Comparison of ENCODE assay signal across 15 mouse cellular contexts in genomic region chr4:155785246-155785645, GRCm38 (mm10). TPM values are rescaled to one million over a fixed set of nuclear protein-coding genes. Genes with fewer than 3 reads are reported as not detected.
DNase-seq lines count a peak whose midpoint lies in the region; ATAC-seq and TF ChIP-seq lines count a peak whose summit lies in the region.
"Had no signal": no experiment of that assay in that cellular context is flagged by ENCODE, and none has a peak within 500 bp of the region (broad histone marks: within the 10 kb centered on the region; RNA-seq: fewer than 3 reads in every experiment).

No protein-coding gene starts in this region.

- TF ChIP-seq POLR2A in cerebellum, adult 2 months (IDR thresholded peaks at IDR 0.05; ENCODE audit: borderline replicate concordance, insufficient read depth, low read length) = no peak
- no peak for TF ChIP-seq POLR2A in kidney, adult 2 months (IDR thresholded peaks at IDR 0.05; ENCODE audit: low read depth, low read length)

- no peak for TF ChIP-seq CTCF in cerebellum, adult 2 months (IDR thresholded peaks at IDR 0.05; ENCODE audit: borderline replicate concordance, insufficient read depth, low read depth, low read length)
- no peak for TF ChIP-seq CTCF in kidney, adult 2 months (conservative IDR thresholded peaks at IDR 0.05; ENCODE audit: insufficient read depth, insufficient read length, low read depth, low read length)

- no peaks in the 10 kb centered on the region for H3K27me3 ChIP-seq in cerebellum, adult 2 months (ENCODE audit: control insufficient read depth, insufficient read depth, low read length)
- H3K27me3 ChIP-seq in heart, embryonic 15.5 days = no peaks in the 10 kb centered on the region
- H3K27me3 ChIP-seq in limb, embryonic 12.5 days = no peaks in the 10 kb centered on the region
- no peaks in the 10 kb centered on the region for H3K27me3 ChIP-seq in kidney, adult 2 months (replicated peaks; ENCODE audit: control insufficient read depth, insufficient read depth, low read length)
- H3K27me3 ChIP-seq: stomach, embryonic 15.5 days had no signal

- H3K9ac ChIP-seq in heart, embryonic 15.5 days = 0 out of 2 replicates have a peak overlapping the region, but pooled peaks have one; percentile 9
- H3K9ac ChIP-seq in ES-E14 (ENCODE audit: insufficient read depth, low read depth, low read length, poor library complexity, severe bottlenecking) = 0 out of 2 replicates have a peak overlapping the region, but pooled peaks have one; percentile 26
- 0 out of 2 replicates have a peak overlapping the region, but pooled peaks have one; percentile 31 for H3K9ac ChIP-seq in limb, embryonic 12.5 days (replicated peaks)

- WGBS in cerebellum, adult 2 months = 73% methylated on average over 10 of the region's 10 CpGs
- 67% methylated on average over 10 of the region's 10 CpGs for WGBS in heart, embryonic 15.5 days
- WGBS in limb, embryonic 12.5 days = 80% methylated on average over 10 of the region's 10 CpGs
- WGBS in kidney, adult 2 months = 83% methylated on average over 10 of the region's 10 CpGs

- no peak for ATAC-seq in heart, embryonic 15.5 days (replicated peaks; ENCODE audit: insufficient number of reproducible peaks, insufficient read depth, low FRiP score, low read depth)
- ATAC-seq in limb, embryonic 12.5 days (ENCODE audit: insufficient number of reproducible peaks, insufficient read depth, low FRiP score, low TSS enrichment, low read depth) = no peak

- H3K4me2 ChIP-seq in heart, embryonic 15.5 days = peak overlapping the region; percentile 31
- H3K4me2 ChIP-seq in limb, embryonic 12.5 days = peak overlapping the region; percentile 71; the same call in 1 of the 2 replicates

- peak overlapping the region; percentile 74; the same call in 1 of the 2 replicates for H3K27ac ChIP-seq in cerebellum, adult 2 months (ENCODE audit: insufficient read depth, low read length)
- peak overlapping the region; percentile 24; the same call in 1 of the 2 replicates for H3K27ac ChIP-seq in heart, embryonic 15.5 days
- H3K27ac ChIP-seq in ES-E14 (ENCODE audit: insufficient read depth, low read depth, low read length, poor library complexity, severe bottlenecking) = no peak overlapping the region
- peak overlapping the region; percentile 35; the same call in 1 of the 2 replicates for H3K27ac ChIP-seq in limb, embryonic 12.5 days
- H3K27ac ChIP-seq in kidney, adult 2 months (ENCODE audit: insufficient read depth, low read depth, low read length) = no peak overlapping the region
- H3K27ac ChIP-seq: stomach, embryonic 15.5 days had no signal

- no peaks in the 10 kb centered on the region for H3K36me3 ChIP-seq in heart, embryonic 15.5 days
- no peaks in the 10 kb centered on the region for H3K36me3 ChIP-seq in ES-E14 (ENCODE audit: control insufficient read depth, insufficient read depth, low read length, poor library complexity, severe bottlenecking)
- H3K36me3 ChIP-seq in limb, embryonic 12.5 days = no peaks in the 10 kb centered on the region
- no peaks in the 10 kb centered on the region for H3K36me3 ChIP-seq in kidney, adult 2 months (ENCODE audit: control insufficient read depth, insufficient read depth, low read length)
- H3K36me3 ChIP-seq: stomach, embryonic 15.5 days had no signal

- peak overlapping the region; percentile 15 for H3K4me3 ChIP-seq in cerebellum, adult 2 months (replicated peaks; ENCODE audit: insufficient read depth, low read depth, low read length)
- peak overlapping the region; percentile 24 for H3K4me3 ChIP-seq in heart, embryonic 15.5 days
- H3K4me3 ChIP-seq in ES-E14 (ENCODE audit: insufficient read depth in 1 of 2, low read depth in 1 of 2, low read length in 2 of 2, poor library complexity in 1 of 2, severe bottlenecking in 1 of 2) = 0 out of 4 replicates have a peak overlapping the region, but pooled peaks of 1 of the 2 experiments have one; percentile 12
- H3K4me3 ChIP-seq in limb, embryonic 12.5 days (replicated peaks) = no peak overlapping the region
- H3K4me3 ChIP-seq in kidney, adult 2 months (ENCODE audit: insufficient read depth, low read depth, low read length) = no peak overlapping the region

- H3K9me3 ChIP-seq in heart, embryonic 15.5 days (replicated peaks) = no peaks in the 10 kb centered on the region
- H3K9me3 ChIP-seq in ES-E14 (ENCODE audit: control insufficient read depth, insufficient read depth, low read depth, low read length) = no peaks in the 10 kb centered on the region
- H3K9me3 ChIP-seq in limb, embryonic 12.5 days = no peaks in the 10 kb centered on the region
- H3K9me3 ChIP-seq: stomach, embryonic 15.5 days had no signal

- intact Hi-C loops in heart, postnatal 36 days (cut with DNase I) = loop anchor here (2.0 kb wide), 1 partner anchor 64 kb away; no protein-coding TSS in a partner anchor

- DNase-seq in cerebellum, adult 2 months = peak in 1 of 2 experiments; percentile 18
- DNase-seq in cerebellum, adult 11 months = no peak
- DNase-seq in heart, postnatal 36 days = no peak
- DNase-seq in ES-E14 (ENCODE audit: low read depth, low spot score) = no peak
- no peak for DNase-seq in kidney, adult 2 months
- no peak for DNase-seq in gastrocnemius, postnatal 4 days (ENCODE audit: low spot score in 2 of 2)
- DNase-seq: cerebellum, postnatal 10 days; gastrocnemius, postnatal 25 days; liver; lung, postnatal 14 days had no signal

- in situ Hi-C loops in ES-E14 (cut with MboI; ENCODE audit: low sequenced_read_pairs in 2 of 2, unreplicated experiment in 2 of 2) = no loop called here

- H3K4me1 ChIP-seq in cerebellum, adult 2 months (ENCODE audit: control insufficient read depth, insufficient read depth, low read length) = no peaks in the 10 kb centered on the region
- peaks cover 27% of the 10 kb centered on the region for H3K4me1 ChIP-seq in heart, embryonic 15.5 days (replicated peaks)
- H3K4me1 ChIP-seq in ES-E14 (ENCODE audit: control insufficient read depth in 2 of 2, insufficient read depth in 2 of 2, low read length in 2 of 2, poor library complexity in 1 of 2) = peaks cover 5 to 7% of the 10 kb centered on the region in 2 experiments; a peak in 3 of 4 replicates
- H3K4me1 ChIP-seq in limb, embryonic 12.5 days (replicated peaks) = peaks cover 13% of the 10 kb centered on the region
- H3K4me1 ChIP-seq in kidney, adult 2 months (ENCODE audit: control insufficient read depth, insufficient read depth, low read length) = peaks cover 10% of the 10 kb centered on the region; the same call in 1 of the 2 replicates

TF ChIP-seq in ES-E14, 5 proteins besides CTCF, POLR2A, EP300 and RAD21:
- no peak for TF ChIP-seq ZC3H11A (IDR thresholded peaks at IDR 0.05; ENCODE audit: borderline replicate concordance, low read depth, low read length)
- TF ChIP-seq MAFK (IDR thresholded peaks at IDR 0.05; ENCODE audit: insufficient read depth, low read depth, low read length) = no peak
- no peak for TF ChIP-seq ZNF384 (IDR thresholded peaks at IDR 0.05; ENCODE audit: low read depth, low read length)
- TF ChIP-seq HCFC1 (IDR thresholded peaks at IDR 0.05; ENCODE audit: borderline replicate concordance, insufficient read depth, low read length) = no peak
- no peak for TF ChIP-seq CHD2 (IDR thresholded peaks at IDR 0.05; ENCODE audit: low read depth, low read length)
TF ChIP-seq in ES-E14: peak in this region for 0.

RNA-seq across cellular contexts. Expression of gene Tmem88b, which starts 0.4 kb away (rescaled TPM):
- 61.7 and 81.7 TPM in 2 replicates for polyA plus RNA-seq in cerebellum, adult 2 months (2012; rRNA removed)
- 1.7 and 2.0 TPM in 2 replicates for polyA plus RNA-seq in heart, embryonic 15.5 days (2015; fragmentation: Nextera tagmentation; extraction: Ambion mirVana)
- total RNA-seq in heart, postnatal 36 days (2021) = 1 to 10 TPM in 1 of 2 experiments, under 1 TPM in 1; 0.64 to 1.3 TPM
- 0.09 and 0.11 TPM in 2 replicates for total RNA-seq in ES-E14 (2012; rRNA removed)
- 0.50 and 0.91 TPM in 2 replicates for polyA plus RNA-seq in limb, embryonic 12.5 days (2016; fragmentation: Nextera tagmentation; extraction: Ambion mirVana)
- 1.8 and 2.4 TPM in 2 replicates for polyA plus RNA-seq in kidney, adult 2 months (2012; rRNA removed)
- 1 to 10 TPM; 3.8 to 5.1 TPM for total RNA-seq in gastrocnemius, postnatal 4 days (2021)
- polyA plus RNA-seq: erythroblast, embryonic 14.5 days had no signal

RNA-seq across cellular contexts. Expression of gene Ankrd65, which starts 5.0 kb away (rescaled TPM):
- 0.13 and 0.16 TPM in 2 replicates for polyA plus RNA-seq in cerebellum, adult 2 months (2012; rRNA removed)
- 0.13 TPM in 1 of 2 replicates, not detected in the other for polyA plus RNA-seq in heart, embryonic 15.5 days (2015; fragmentation: Nextera tagmentation; extraction: Ambion mirVana)
- not detected for total RNA-seq in heart, postnatal 36 days (2021)
- total RNA-seq in ES-E14 (2012; rRNA removed) = 0.49 and 0.74 TPM in 2 replicates
- polyA plus RNA-seq in limb, embryonic 12.5 days (2016; fragmentation: Nextera tagmentation; extraction: Ambion mirVana) = 0.18 TPM in 1 of 2 replicates, not detected in the other
- polyA plus RNA-seq in kidney, adult 2 months (2012; rRNA removed) = 2.8 and 3.2 TPM in 2 replicates
- under 1 TPM in 1 of 2 experiments, not detected in 1; 0.39 TPM for total RNA-seq in gastrocnemius, postnatal 4 days (2021)
- total RNA-seq: gastrocnemius, postnatal 25 days; layer of hippocampus, postnatal 25 days had no signal

RNA-seq across cellular contexts. Expression of gene Vwa1, which starts 10.7 kb away (rescaled TPM):
- 33.8 and 35.4 TPM in 2 replicates for polyA plus RNA-seq in cerebellum, adult 2 months (2012; rRNA removed)
- 5.9 and 7.8 TPM in 2 replicates for polyA plus RNA-seq in heart, embryonic 15.5 days (2015; fragmentation: Nextera tagmentation; extraction: Ambion mirVana)
- 1 to 10 TPM; 6.6 to 7.9 TPM for total RNA-seq in heart, postnatal 36 days (2021)
- 4.6 and 10.6 TPM in 2 replicates for total RNA-seq in ES-E14 (2012; rRNA removed)
- 8.3 and 8.8 TPM in 2 replicates for polyA plus RNA-seq in limb, embryonic 12.5 days (2016; fragmentation: Nextera tagmentation; extraction: Ambion mirVana)
- 21.8 and 27.2 TPM in 2 replicates for polyA plus RNA-seq in kidney, adult 2 months (2012; rRNA removed)
- total RNA-seq in gastrocnemius, postnatal 4 days (2021) = 10 to 100 TPM; 23.4 to 26.4 TPM
- polyA plus RNA-seq: erythroblast, embryonic 14.5 days had no signal

RNA-seq across cellular contexts. Expression of gene Mrpl20, which starts 17.4 kb away (rescaled TPM):
- polyA plus RNA-seq in cerebellum, adult 2 months (2012; rRNA removed) = 109 TPM in 2 replicates
- polyA plus RNA-seq in heart, embryonic 15.5 days (2015; fragmentation: Nextera tagmentation; extraction: Ambion mirVana) = 131 TPM in 2 replicates
- 10 to 100 TPM; 77.8 to 81.1 TPM for total RNA-seq in heart, postnatal 36 days (2021)
- total RNA-seq in ES-E14 (2012; rRNA removed) = 114 and 157 TPM in 2 replicates
- polyA plus RNA-seq in limb, embryonic 12.5 days (2016; fragmentation: Nextera tagmentation; extraction: Ambion mirVana) = 217 and 228 TPM in 2 replicates
- polyA plus RNA-seq in kidney, adult 2 months (2012; rRNA removed) = 83.1 and 91.1 TPM in 2 replicates
- 10 to 100 TPM; 61.5 to 67.5 TPM for total RNA-seq in gastrocnemius, postnatal 4 days (2021)

RNA-seq across cellular contexts. Expression of gene Atad3a, which starts 24.4 kb away (rescaled TPM):
- polyA plus RNA-seq in cerebellum, adult 2 months (2012; rRNA removed) = 114 and 123 TPM in 2 replicates
- 88.9 and 108 TPM in 2 replicates for polyA plus RNA-seq in heart, embryonic 15.5 days (2015; fragmentation: Nextera tagmentation; extraction: Ambion mirVana)
- total RNA-seq in heart, postnatal 36 days (2021) = 10 to 100 TPM; 45.1 to 45.9 TPM
- total RNA-seq in ES-E14 (2012; rRNA removed) = 169 and 267 TPM in 2 replicates
- 104 and 108 TPM in 2 replicates for polyA plus RNA-seq in limb, embryonic 12.5 days (2016; fragmentation: Nextera tagmentation; extraction: Ambion mirVana)
- polyA plus RNA-seq in kidney, adult 2 months (2012; rRNA removed) = 130 and 145 TPM in 2 replicates
- 10 to 100 TPM; 44.4 to 46.1 TPM for total RNA-seq in gastrocnemius, postnatal 4 days (2021)

Comparison
In these comparisons a context has a peak if more than half of its experiments do, and no peak if none do; other contexts are left out.
1. H3K27ac ChIP-seq: peak in cerebellum, adult 2 months (single experiment), heart, embryonic 15.5 days (single experiment) and limb, embryonic 12.5 days (single experiment); none in ES-E14 (single experiment) and kidney, adult 2 months (single experiment).
2. H3K4me3 ChIP-seq: peak in cerebellum, adult 2 months (single experiment) and heart, embryonic 15.5 days (single experiment); none in limb, embryonic 12.5 days (single experiment) and kidney, adult 2 months (single experiment).
3. RNA of gene Tmem88b, which starts 0.4 kb away (polyA plus RNA-seq): 61.7 to 81.7 TPM in cerebellum, adult 2 months; 1.8 to 2.4 TPM in kidney, adult 2 months, 1.7 to 2.0 TPM in heart, embryonic 15.5 days and 0.50 to 0.91 TPM in limb, embryonic 12.5 days; every median in the first group is over 10 times any median in the second.
4. Peak in every context shown above with its lines, with median percentiles within 50 percentile points of each other: H3K9ac ChIP-seq.